Mouse (Mus musculus) liver, embryonic 13.5 days (tissue): ENCODE data around the gene Tdrkh. TPM values are rescaled to one million over a fixed set of nuclear protein-coding genes. Genes with fewer than 3 reads are reported as not detected.

Experiments used
- ATAC-seq: fragments of 200-750 bp; cut with Nextera tagmentation; 2 replicates; pipeline ENCODE4 v1.8.0; 2017; ENCODE audit warnings: low read depth, mild to moderate bottlenecking, moderate number of reproducible peaks, moderate library complexity
- DNase-seq: peaks from one replicate; pipeline ENCODE4 v3.0.0; 2022
- H3K27ac ChIP-seq: fragments of 300-500 bp; sonication (generic); 2 replicates; pipeline ENCODE4 v1.5.1; 2015; ENCODE audit warnings: moderate library complexity, mild to moderate bottlenecking, inconsistent platforms
- H3K27me3 ChIP-seq: fragments of 300-500 bp; sonication (generic); 2 replicates; pipeline ENCODE4 v1.6.1; 2015; ENCODE audit warnings: mild to moderate bottlenecking, inconsistent platforms
- H3K36me3 ChIP-seq: fragments of 300-500 bp; sonication (generic); 2 replicates; pipeline ENCODE4 v1.6.1; 2015; ENCODE audit warnings: mild to moderate bottlenecking, inconsistent platforms
- H3K4me1 ChIP-seq: fragments of 300-500 bp; sonication (generic); replicated peaks from 2 replicates; pipeline ENCODE4 v1.6.1; 2015; ENCODE audit warnings: inconsistent platforms
- H3K4me2 ChIP-seq: fragments of 300-500 bp; sonication (generic); 2 replicates; pipeline ENCODE4 v1.6.1; 2015; ENCODE audit warnings: inconsistent platforms, mild to moderate bottlenecking, moderate library complexity
- H3K4me3 ChIP-seq: fragments of 300-500 bp; sonication (generic); replicated peaks from 2 replicates; pipeline ENCODE4 v1.5.1; 2015; ENCODE audit warnings: mild to moderate bottlenecking, inconsistent platforms
- H3K9ac ChIP-seq: fragments of 300-500 bp; sonication (generic); 2 replicates; pipeline ENCODE4 v1.6.1; 2015; ENCODE audit warnings: mild to moderate bottlenecking, inconsistent platforms
- H3K9me3 ChIP-seq: fragments of 300-500 bp; sonication (generic); replicated peaks from 2 replicates; pipeline ENCODE4 v1.6.1; 2016; ENCODE audit warnings: inconsistent platforms
- WGBS: fragments of 180-500 bp; shearing (Covaris S2); methylation state at CpG from one replicate; pipeline ENCODE4 v1.1.7; 2015; ENCODE audit not compliant: insufficient replicate concordance; 5-methylcytosine and 5-hydroxymethylcytosine counted together
- polyA plus RNA-seq: library from polyadenylated mRNA; unstranded; fragments of >200 nt; fragmentation: Nextera tagmentation; extraction: Ambion mirVana; gene quantifications from 2 replicates; pipeline ENCODE4 v1.2.1, GENCODE M21; 2015

Tdrkh gene
- polyA plus RNA-seq, 1 experiment from 2014 or later: 9.5 TPM

- DNase-seq: no peak
- Histone ChIP-seq H3K27ac (no peak overlapping the region), H3K4me3 (no peak overlapping the region), H3K4me1 (no peaks in the 10 kb centered on the region), H3K36me3 (no peaks in the 10 kb centered on the region), H3K9ac (no peak overlapping the region), H3K27me3 (no peaks in the 10 kb centered on the region), H3K4me2 (no peak overlapping the region), H3K9me3 (no peaks in the 10 kb centered on the region)
- WGBS: 87% methylated on average over 16 of the region's 16 CpGs
- ATAC-seq: no peak
Measured at GRCm38 (mm10) chr3:94389420-94389819, 23.7 kb upstream of the Tdrkh start.

- WGBS: 65% methylated on average over 5 of the region's 5 CpGs
- H3K4me3 ChIP-seq: no peak overlapping the region
- no peak overlapping the region for H3K4me2 ChIP-seq
Measured at GRCm38 (mm10) chr3:94391001-94391400, 22.1 kb upstream of the Tdrkh start.

GRCm38 (mm10) chr3:94392128-94392527 is 20.9 kb upstream of the Tdrkh start:
- H3K9ac ChIP-seq: no peak overlapping the region
- ATAC-seq: no peak
- no peaks in the 10 kb centered on the region for H3K4me1 ChIP-seq
- H3K27me3 ChIP-seq: peaks cover 7% of the 10 kb centered on the region
- H3K36me3 ChIP-seq: no peaks in the 10 kb centered on the region
- no peak for DNase-seq
- WGBS: 53% methylated on average over 2 of the region's 2 CpGs
- H3K9me3 ChIP-seq: no peaks in the 10 kb centered on the region
- no peak overlapping the region for H3K4me3 ChIP-seq
- H3K27ac ChIP-seq: no peak overlapping the region
- no peak overlapping the region for H3K4me2 ChIP-seq

More at GRCm38 (mm10) chr3:94391001-94391400, 22.1 kb upstream of the Tdrkh start:
- Histone ChIP-seq H3K9ac (no peak overlapping the region), H3K27ac (no peak overlapping the region), H3K27me3 (no peaks in the 10 kb centered on the region), H3K9me3 (no peaks in the 10 kb centered on the region), H3K36me3 (no peaks in the 10 kb centered on the region), H3K4me1 (no peaks in the 10 kb centered on the region)
- DNase-seq: no peak
- no peak for ATAC-seq

- no peak for ATAC-seq
- no peaks in the 10 kb centered on the region for H3K9me3 ChIP-seq
- no peak for DNase-seq
Measured at GRCm38 (mm10) chr3:94393049-94393448, 20.0 kb upstream of the Tdrkh start.

DNA sequence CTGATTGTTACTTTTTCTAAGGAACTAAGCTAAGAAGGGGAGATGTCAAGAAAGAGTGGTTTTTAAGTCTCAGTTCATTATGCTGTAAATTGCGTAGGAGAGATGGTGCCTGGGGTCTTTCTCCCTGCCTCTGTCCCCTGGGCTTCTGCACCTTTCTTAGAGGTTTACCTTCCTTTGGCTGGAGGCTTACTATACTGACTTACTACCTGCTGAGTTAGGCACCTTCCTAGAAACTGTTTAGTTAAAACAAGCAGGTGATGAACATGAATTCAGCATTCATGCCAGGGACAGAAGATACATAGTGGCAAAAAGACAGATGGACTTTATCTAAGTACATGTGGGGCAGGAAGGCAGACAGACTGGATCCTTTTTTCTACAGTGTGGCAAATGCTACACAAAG is 16.7 kb upstream of the Tdrkh start:
- Histone ChIP-seq H3K4me2 (no peak overlapping the region), H3K27ac (no peak overlapping the region), H3K36me3 (no peaks in the 10 kb centered on the region), H3K4me1 (no peaks in the 10 kb centered on the region), H3K27me3 (peaks cover 49% of the 10 kb centered on the region), H3K9ac (no peak overlapping the region), H3K4me3 (no peak overlapping the region), H3K9me3 (no peaks in the 10 kb centered on the region)
- 47% methylated on average over 1 of the region's 1 CpGs for WGBS
- ATAC-seq: no peak
- DNase-seq: no peak

More at GRCm38 (mm10) chr3:94393049-94393448, 20.0 kb upstream of the Tdrkh start:
- no peaks in the 10 kb centered on the region for H3K4me1 ChIP-seq
- H3K27ac ChIP-seq: no peak overlapping the region
- peaks cover 16% of the 10 kb centered on the region for H3K27me3 ChIP-seq
- 52% methylated on average over 4 of the region's 4 CpGs for WGBS
- H3K4me2 ChIP-seq: no peak overlapping the region
- no peak overlapping the region for H3K4me3 ChIP-seq
- H3K9ac ChIP-seq: no peak overlapping the region
- no peaks in the 10 kb centered on the region for H3K36me3 ChIP-seq

DNA sequence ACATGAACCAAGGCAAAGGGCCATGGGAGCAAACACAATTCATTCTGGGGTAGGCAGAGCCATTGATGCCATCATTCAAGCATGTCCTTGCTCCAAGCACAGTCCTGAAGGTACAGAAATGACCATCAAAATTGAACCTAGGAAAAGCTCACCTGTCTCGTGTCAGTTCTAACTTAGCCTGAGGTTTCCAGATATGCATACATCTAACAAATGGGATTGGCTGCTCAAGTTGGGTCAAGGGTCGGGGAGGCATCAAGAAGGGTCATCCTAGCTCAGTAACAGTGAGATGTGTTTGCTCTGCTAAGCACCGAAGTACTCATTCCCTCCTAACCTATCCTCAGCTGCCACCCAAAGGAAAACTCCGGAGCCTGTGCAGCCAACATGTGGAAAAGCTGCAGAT is 16.2 kb upstream of the Tdrkh start:
- Histone ChIP-seq H3K27ac (no peak overlapping the region), H3K9ac (no peak overlapping the region), H3K4me1 (no peaks in the 10 kb centered on the region), H3K36me3 (no peaks in the 10 kb centered on the region), H3K4me3 (no peak overlapping the region), H3K27me3 (peaks cover 54% of the 10 kb centered on the region), H3K9me3 (no peaks in the 10 kb centered on the region), H3K4me2 (no peak overlapping the region)
- WGBS: 55% methylated on average over 4 of the region's 4 CpGs
- no peak for ATAC-seq
- no peak for DNase-seq

DNA sequence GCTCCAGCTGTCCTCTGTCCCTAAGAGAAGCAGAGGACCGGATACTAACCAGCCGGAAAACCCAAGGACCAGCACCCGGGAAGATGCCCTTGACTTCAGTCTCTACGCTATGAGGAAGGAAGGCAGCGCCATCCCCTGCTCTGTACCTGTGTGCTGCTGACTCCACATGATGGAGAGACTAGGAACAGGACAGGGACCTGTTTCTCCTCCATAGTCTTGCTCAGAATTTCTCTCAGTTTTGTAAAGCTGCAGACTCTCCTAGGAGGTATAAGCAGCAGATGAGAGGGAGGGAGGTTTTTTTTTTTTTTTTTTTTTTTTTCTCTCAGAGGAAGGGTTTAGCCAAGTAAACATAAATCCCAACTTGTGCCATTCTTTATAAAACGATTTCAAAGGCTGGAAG is 14.9 kb upstream of the Tdrkh start, which contains the start of gene Lingo4:
Gene Lingo4 (plus strand): TSS at position 301 of the 400 bp plus-strand sequence.
- 52% methylated on average over 6 of the region's 6 CpGs for WGBS

GRCm38 (mm10) chr3:94398943-94399481 is 14.1 kb upstream of the Tdrkh start:
- Histone ChIP-seq H3K4me1 (no peaks in the 10 kb centered on the region), H3K27ac (no peak overlapping the region), H3K27me3 (peaks cover 76% of the 10 kb centered on the region), H3K4me2 (peak overlapping the region; percentile 36), H3K9ac (no peak overlapping the region), H3K9me3 (no peaks in the 10 kb centered on the region), H3K36me3 (no peaks in the 10 kb centered on the region), H3K4me3 (no peak overlapping the region)
- ATAC-seq (no peak), DNase-seq (no peak)
- WGBS: 4% methylated on average over 20 of the region's 20 CpGs

More for the DNA sequence above, 14.9 kb upstream of the Tdrkh start, which contains the start of gene Lingo4:
- Histone ChIP-seq H3K36me3 (no peaks in the 10 kb centered on the region), H3K9ac (no peak within 1 kb of the TSS), H3K27ac (no peak within 1 kb of the TSS), H3K4me3 (no peak within 1 kb of the TSS), H3K27me3 (peaks cover 68% of the 10 kb centered on the region), H3K4me1 (no peaks in the 10 kb centered on the region), H3K4me2 (peak within 1 kb of the TSS; percentile 36), H3K9me3 (no peaks in the 10 kb centered on the region)
- DNase-seq: no peak
- ATAC-seq: no peak

GRCm38 (mm10) chr3:94399663-94400310 is 13.3 kb upstream of the Tdrkh start:
- ATAC-seq: no peak
- 35% methylated on average over 5 of the region's 5 CpGs for WGBS
- no peak for DNase-seq
- no peak overlapping the region for H3K4me3 ChIP-seq
- peaks cover 83% of the 10 kb centered on the region for H3K27me3 ChIP-seq
- no peaks in the 10 kb centered on the region for H3K4me1 ChIP-seq
- no peak overlapping the region for H3K4me2 ChIP-seq
- H3K9ac ChIP-seq: no peak overlapping the region
- no peaks in the 10 kb centered on the region for H3K36me3 ChIP-seq
- H3K9me3 ChIP-seq: no peaks in the 10 kb centered on the region
- H3K27ac ChIP-seq: no peak overlapping the region

DNA sequence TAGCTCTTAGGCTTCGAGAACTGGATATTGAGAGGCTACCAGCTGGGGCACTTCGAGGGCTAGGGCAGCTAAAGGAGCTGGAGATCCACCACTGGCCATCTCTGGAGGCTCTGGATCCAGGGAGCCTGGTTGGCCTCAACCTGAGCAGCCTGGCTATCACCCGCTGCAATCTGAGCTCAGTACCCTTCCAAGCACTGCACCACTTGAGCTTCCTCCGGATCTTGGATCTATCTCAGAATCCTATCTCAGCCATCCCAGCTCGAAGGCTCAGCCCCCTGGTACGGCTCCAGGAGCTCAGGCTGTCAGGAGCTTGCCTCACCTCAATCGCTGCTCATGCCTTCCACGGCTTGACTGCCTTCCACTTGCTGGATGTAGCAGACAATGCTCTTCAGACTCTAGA is 10.6 kb upstream of the Tdrkh start:
- DNase-seq: no peak
- Histone ChIP-seq H3K27me3 (peaks cover 82% of the 10 kb centered on the region), H3K9me3 (no peaks in the 10 kb centered on the region), H3K9ac (no peak overlapping the region), H3K4me3 (no peak overlapping the region), H3K4me1 (no peaks in the 10 kb centered on the region), H3K4me2 (no peak overlapping the region), H3K36me3 (no peaks in the 10 kb centered on the region), H3K27ac (no peak overlapping the region)
- no peak for ATAC-seq
- 36% methylated on average over 8 of the region's 8 CpGs for WGBS

- Histone ChIP-seq H3K27ac (no peak overlapping the region), H3K4me1 (no peaks in the 10 kb centered on the region), H3K9me3 (no peaks in the 10 kb centered on the region), H3K27me3 (peaks cover 62% of the 10 kb centered on the region), H3K4me3 (no peak overlapping the region), H3K9ac (no peak overlapping the region), H3K4me2 (no peak overlapping the region), H3K36me3 (no peaks in the 10 kb centered on the region)
- DNase-seq (no peak), ATAC-seq (no peak)
- 28% methylated on average over 7 of the region's 7 CpGs for WGBS
Measured at GRCm38 (mm10) chr3:94404366-94405054, 8.6 kb upstream of the Tdrkh start.
